Mouse (Mus musculus): ENCODE measurements around the gene Fam19a1.
"Not testable (repeated sequence)": the region's sequence is repeated elsewhere in the genome, so short reads cannot be mapped to it uniquely, and the experiment has no call there.

- TF ChIP-seq POLR2A (IDR thresholded peaks at IDR 0.05; ENCODE audit: insufficient read depth, low read length); CTCF (IDR thresholded peaks at IDR 0.05; ENCODE audit: low read depth, low read length): not testable (repeated sequence)
Observed at GRCm38 (mm10) chr6:96198991-96199390, 86.0 kb downstream of the Fam19a1 start.

Data from ES-Bruce4 (cell line).